Comparison of ENCODE assay signal across 9 mouse cellular contexts in genomic region chr6:37298982-37299381, GRCm38 (mm10). TPM values are rescaled to one million over a fixed set of nuclear protein-coding genes. Genes with fewer than 3 reads are reported as not detected.
DNase-seq lines count a peak whose midpoint lies in the region; ATAC-seq lines count a peak whose summit lies in the region.
"Had no signal": no experiment of that assay in that cellular context is flagged by ENCODE, and none has a peak within 500 bp of the region (broad histone marks: within the 10 kb centered on the region; RNA-seq: fewer than 3 reads in every experiment).

No protein-coding gene starts in this region.

- H3K36me3 ChIP-seq in heart, embryonic 15.5 days, result no peaks in the 10 kb centered on the region
- no peaks in the 10 kb centered on the region for H3K36me3 ChIP-seq in hindbrain, embryonic 12.5 days
- H3K36me3 ChIP-seq in midbrain, embryonic 14.5 days (ENCODE audit: control insufficient read depth, insufficient read depth, low read length), result no peaks in the 10 kb centered on the region

- peaks cover 22% of the 10 kb centered on the region for H3K4me1 ChIP-seq in heart, embryonic 15.5 days (replicated peaks)
- H3K4me1 ChIP-seq in hindbrain, embryonic 12.5 days, result peaks cover 31% of the 10 kb centered on the region
- H3K4me1 ChIP-seq in midbrain, embryonic 14.5 days (ENCODE audit: control insufficient read depth, insufficient read depth, low read length), result peaks cover 37% of the 10 kb centered on the region

- no peak for DNase-seq in heart, adult 18-20 months
- DNase-seq in cerebellum, postnatal 10 days, result peak; percentile 13 to 25
- DNase-seq in midbrain, embryonic 14.5 days, result no peak
- no peak for DNase-seq in gastrocnemius, postnatal 25 days
- no peak for DNase-seq in thymus, postnatal 36 days
- DNase-seq in adrenal gland, postnatal 10 days, result no peak
- DNase-seq: right cerebral cortex, postnatal 4 days had no signal

- peak overlapping the region; percentile 62 for H3K4me3 ChIP-seq in heart, embryonic 15.5 days
- H3K4me3 ChIP-seq in hindbrain, embryonic 12.5 days, result peak overlapping the region; percentile 66
- H3K4me3 ChIP-seq in midbrain, embryonic 14.5 days (replicated peaks; ENCODE audit: low read depth, low read length), result peak overlapping the region; percentile 85

- H3K9me3 ChIP-seq in heart, embryonic 15.5 days (replicated peaks), result no peaks in the 10 kb centered on the region
- H3K9me3 ChIP-seq in hindbrain, embryonic 12.5 days (replicated peaks), result no peaks in the 10 kb centered on the region
- H3K9me3 ChIP-seq in midbrain, embryonic 14.5 days (ENCODE audit: control insufficient read depth, low read length), result no peaks in the 10 kb centered on the region

- peak overlapping the region; percentile 99 for H3K4me2 ChIP-seq in heart, embryonic 15.5 days
- H3K4me2 ChIP-seq in hindbrain, embryonic 12.5 days (replicated peaks), result peak overlapping the region; percentile 91
- H3K4me2 ChIP-seq in midbrain, embryonic 14.5 days (ENCODE audit: low read length), result peak overlapping the region; percentile 86

- WGBS in heart, embryonic 15.5 days, result 38% methylated on average over 4 of the region's 4 CpGs
- 36% methylated on average over 4 of the region's 4 CpGs for WGBS in hindbrain, embryonic 12.5 days
- WGBS in midbrain, embryonic 14.5 days, result 19% methylated on average over 4 of the region's 4 CpGs

- no peak for ATAC-seq in heart, embryonic 15.5 days (replicated peaks; ENCODE audit: insufficient number of reproducible peaks, insufficient read depth, low FRiP score, low read depth)
- no peak for ATAC-seq in hindbrain, embryonic 12.5 days (ENCODE audit: low FRiP score)
- no peak for ATAC-seq in midbrain, embryonic 14.5 days (ENCODE audit: low FRiP score, low TSS enrichment)

- no peak overlapping the region for H3K27ac ChIP-seq in heart, embryonic 15.5 days
- H3K27ac ChIP-seq in hindbrain, embryonic 12.5 days, result no peak overlapping the region
- no peak overlapping the region for H3K27ac ChIP-seq in midbrain, embryonic 14.5 days (replicated peaks; ENCODE audit: low read depth, low read length)

- H3K9ac ChIP-seq in heart, embryonic 15.5 days, result peak overlapping the region; percentile 53; the same call in 1 of the 2 replicates
- peak overlapping the region; percentile 80; the same call in 1 of the 2 replicates for H3K9ac ChIP-seq in hindbrain, embryonic 12.5 days
- H3K9ac ChIP-seq in midbrain, embryonic 14.5 days (replicated peaks; ENCODE audit: low read length), result peak overlapping the region; percentile 89

- peaks cover 51% of the 10 kb centered on the region for H3K27me3 ChIP-seq in heart, embryonic 15.5 days
- peaks cover 41% of the 10 kb centered on the region for H3K27me3 ChIP-seq in hindbrain, embryonic 12.5 days
- H3K27me3 ChIP-seq in midbrain, embryonic 14.5 days (ENCODE audit: control insufficient read depth, insufficient read depth, low read length), result no peaks in the 10 kb centered on the region

RNA-seq across cellular contexts. Expression of gene Dgki, which starts 1.0 kb away (rescaled TPM):
- 0.48 and 0.51 TPM in 2 replicates for polyA plus RNA-seq in heart, embryonic 15.5 days (2015; fragmentation: Nextera tagmentation; extraction: Ambion mirVana)
- under 1 TPM; 0.17 to 0.64 TPM for total RNA-seq in heart, adult 18-20 months (2021)
- 4.2 and 4.4 TPM in 2 replicates for polyA plus RNA-seq in hindbrain, embryonic 12.5 days (2016; fragmentation: Nextera tagmentation; extraction: Ambion mirVana)
- 7.6 and 9.2 TPM in 2 replicates for polyA plus RNA-seq in midbrain, embryonic 14.5 days (2014; fragmentation: Nextera tagmentation; extraction: Ambion mirVana)
- under 1 TPM; 0.13 to 0.15 TPM for total RNA-seq in gastrocnemius, postnatal 25 days (2021)
- total RNA-seq in adrenal gland, postnatal 10 days (2021), result 1 to 10 TPM; 2.1 to 2.5 TPM

Comparison
In these comparisons a context has a peak if more than half of its experiments do, and no peak if none do; other contexts are left out.
1. DNase-seq: peak in cerebellum, postnatal 10 days (2 of 2); none in heart, adult 18-20 months (0 of 2), midbrain, embryonic 14.5 days (single experiment), gastrocnemius, postnatal 25 days (single experiment), thymus, postnatal 36 days (0 of 2) and adrenal gland, postnatal 10 days (single experiment).
2. Peak in every context shown above with its lines, with median percentiles within 50 percentile points of each other: H3K4me2 ChIP-seq, H3K4me3 ChIP-seq and H3K9ac ChIP-seq.